Mouse (Mus musculus): ENCODE measurements around the gene Snx29. TPM values are rescaled to one million over a fixed set of nuclear protein-coding genes. Genes with fewer than 3 reads are reported as not detected.

Snx29 gene
- polyA plus RNA-seq, 1 experiment from 2014 or later: 15.3 TPM

GRCm38 (mm10) chr16:11457609-11458350, 135.1 kb downstream of the Snx29 start:
- H3K27ac ChIP-seq (ENCODE audit: low read depth, low read length): no peak overlapping the region
- peaks cover 6% of the 10 kb centered on the region; the same call in 1 of the 2 replicates for H3K36me3 ChIP-seq (ENCODE audit: control insufficient read depth, insufficient read depth, low read length)
- no peaks in the 10 kb centered on the region for H3K9me3 ChIP-seq (ENCODE audit: control insufficient read depth, low read length)
- H3K4me1 ChIP-seq (ENCODE audit: control insufficient read depth, insufficient read depth, low read depth, low read length): no peaks in the 10 kb centered on the region
- H3K4me2 ChIP-seq (ENCODE audit: low read length): no peak overlapping the region
- no peak for ATAC-seq
- no peak overlapping the region for H3K9ac ChIP-seq (ENCODE audit: low read depth, low read length)
- H3K27me3 ChIP-seq (replicated peaks; ENCODE audit: control insufficient read depth, insufficient read depth, low read length): no peaks in the 10 kb centered on the region
- H3K4me3 ChIP-seq (ENCODE audit: low read length): no peak overlapping the region
- 39% methylated on average over 2 of the region's 2 CpGs for WGBS

GRCm38 (mm10) chr16:11460210-11460609, 137.5 kb downstream of the Snx29 start:
- WGBS: 100% methylated on average over 1 of the region's 1 CpGs

GRCm38 (mm10) chr16:11461612-11462011, 138.9 kb downstream of the Snx29 start:
- Histone ChIP-seq H3K9ac (ENCODE audit: low read depth, low read length) (no peak overlapping the region), H3K36me3 (ENCODE audit: control insufficient read depth, insufficient read depth, low read length) (no peaks in the 10 kb centered on the region; the same call in 1 of the 2 replicates), H3K9me3 (ENCODE audit: control insufficient read depth, low read length) (no peaks in the 10 kb centered on the region), H3K27ac (ENCODE audit: low read depth, low read length) (no peak overlapping the region), H3K4me2 (ENCODE audit: low read length) (no peak overlapping the region), H3K4me3 (ENCODE audit: low read length) (no peak overlapping the region), H3K27me3 (replicated peaks; ENCODE audit: control insufficient read depth, insufficient read depth, low read length) (no peaks in the 10 kb centered on the region), H3K4me1 (ENCODE audit: control insufficient read depth, insufficient read depth, low read depth, low read length) (no peaks in the 10 kb centered on the region)
- no peak for ATAC-seq
- 79% methylated on average over 7 of the region's 7 CpGs for WGBS

More at GRCm38 (mm10) chr16:11460210-11460609, 137.5 kb downstream of the Snx29 start:
- no peaks in the 10 kb centered on the region for H3K27me3 ChIP-seq (replicated peaks; ENCODE audit: control insufficient read depth, insufficient read depth, low read length)
- no peaks in the 10 kb centered on the region for H3K4me1 ChIP-seq (ENCODE audit: control insufficient read depth, insufficient read depth, low read depth, low read length)
- no peak overlapping the region for H3K27ac ChIP-seq (ENCODE audit: low read depth, low read length)
- no peak overlapping the region for H3K4me2 ChIP-seq (ENCODE audit: low read length)
- no peaks in the 10 kb centered on the region; the same call in 1 of the 2 replicates for H3K36me3 ChIP-seq (ENCODE audit: control insufficient read depth, insufficient read depth, low read length)
- ATAC-seq: no peak
- no peak overlapping the region for H3K9ac ChIP-seq (ENCODE audit: low read depth, low read length)
- no peak overlapping the region for H3K4me3 ChIP-seq (ENCODE audit: low read length)
- no peaks in the 10 kb centered on the region for H3K9me3 ChIP-seq (ENCODE audit: control insufficient read depth, low read length)

GRCm38 (mm10) chr16:11468533-11469179, 145.9 kb downstream of the Snx29 start:
- H3K27me3 ChIP-seq (replicated peaks; ENCODE audit: control insufficient read depth, insufficient read depth, low read length): no peaks in the 10 kb centered on the region
- ATAC-seq: peak; percentile 56
- H3K4me2 ChIP-seq (ENCODE audit: low read length): no peak overlapping the region
- no peak overlapping the region for H3K27ac ChIP-seq (ENCODE audit: low read depth, low read length)
- H3K4me1 ChIP-seq (ENCODE audit: control insufficient read depth, insufficient read depth, low read depth, low read length): peaks cover 3% of the 10 kb centered on the region; the same call in 1 of the 2 replicates
- no peak overlapping the region for H3K9ac ChIP-seq (ENCODE audit: low read depth, low read length)
- H3K4me3 ChIP-seq (ENCODE audit: low read length): no peak overlapping the region
- no peaks in the 10 kb centered on the region for H3K9me3 ChIP-seq (ENCODE audit: control insufficient read depth, low read length)
- WGBS: 66% methylated on average over 15 of the region's 15 CpGs
- H3K36me3 ChIP-seq (ENCODE audit: control insufficient read depth, insufficient read depth, low read length): no peaks in the 10 kb centered on the region

GRCm38 (mm10) chr16:11469491-11469890, 146.8 kb downstream of the Snx29 start:
- Histone ChIP-seq H3K9ac (ENCODE audit: low read depth, low read length) (no peak overlapping the region), H3K4me3 (ENCODE audit: low read length) (no peak overlapping the region), H3K4me1 (ENCODE audit: control insufficient read depth, insufficient read depth, low read depth, low read length) (peaks cover 3% of the 10 kb centered on the region; the same call in 1 of the 2 replicates), H3K27ac (ENCODE audit: low read depth, low read length) (no peak overlapping the region), H3K4me2 (ENCODE audit: low read length) (no peak overlapping the region), H3K27me3 (replicated peaks; ENCODE audit: control insufficient read depth, insufficient read depth, low read length) (no peaks in the 10 kb centered on the region), H3K36me3 (ENCODE audit: control insufficient read depth, insufficient read depth, low read length) (no peaks in the 10 kb centered on the region), H3K9me3 (ENCODE audit: control insufficient read depth, low read length) (no peaks in the 10 kb centered on the region)
- 92% methylated on average over 3 of the region's 3 CpGs for WGBS
- no peak for ATAC-seq

GRCm38 (mm10) chr16:11471246-11471645, 148.5 kb downstream of the Snx29 start:
- H3K9ac ChIP-seq (ENCODE audit: low read depth, low read length): no peak overlapping the region
- no peak overlapping the region for H3K4me2 ChIP-seq (ENCODE audit: low read length)
- ATAC-seq: no peak
- H3K27me3 ChIP-seq (replicated peaks; ENCODE audit: control insufficient read depth, insufficient read depth, low read length): no peaks in the 10 kb centered on the region
- WGBS: 86% methylated on average over 2 of the region's 2 CpGs
- H3K36me3 ChIP-seq (ENCODE audit: control insufficient read depth, insufficient read depth, low read length): no peaks in the 10 kb centered on the region
- H3K4me1 ChIP-seq (ENCODE audit: control insufficient read depth, insufficient read depth, low read depth, low read length): peaks cover 3% of the 10 kb centered on the region; the same call in 1 of the 2 replicates
- H3K27ac ChIP-seq (ENCODE audit: low read depth, low read length): no peak overlapping the region
- no peaks in the 10 kb centered on the region for H3K9me3 ChIP-seq (ENCODE audit: control insufficient read depth, low read length)
- H3K4me3 ChIP-seq (ENCODE audit: low read length): no peak overlapping the region

GRCm38 (mm10) chr16:11472852-11473251, 150.1 kb downstream of the Snx29 start:
- Histone ChIP-seq H3K4me3 (ENCODE audit: low read length) (no peak overlapping the region), H3K9ac (ENCODE audit: low read depth, low read length) (no peak overlapping the region), H3K27me3 (replicated peaks; ENCODE audit: control insufficient read depth, insufficient read depth, low read length) (no peaks in the 10 kb centered on the region), H3K4me2 (ENCODE audit: low read length) (no peak overlapping the region), H3K36me3 (ENCODE audit: control insufficient read depth, insufficient read depth, low read length) (no peaks in the 10 kb centered on the region), H3K27ac (ENCODE audit: low read depth, low read length) (no peak overlapping the region), H3K9me3 (ENCODE audit: control insufficient read depth, low read length) (no peaks in the 10 kb centered on the region), H3K4me1 (ENCODE audit: control insufficient read depth, insufficient read depth, low read depth, low read length) (peaks cover 3% of the 10 kb centered on the region; the same call in 1 of the 2 replicates)
- ATAC-seq: peak; percentile 80
- 42% methylated on average over 4 of the region's 4 CpGs for WGBS

GRCm38 (mm10) chr16:11473474-11473873, 150.8 kb downstream of the Snx29 start:
- no peak for ATAC-seq
- no peak overlapping the region for H3K27ac ChIP-seq (ENCODE audit: low read depth, low read length)
- H3K9me3 ChIP-seq (ENCODE audit: control insufficient read depth, low read length): no peaks in the 10 kb centered on the region
- H3K4me1 ChIP-seq (ENCODE audit: control insufficient read depth, insufficient read depth, low read depth, low read length): peaks cover 3% of the 10 kb centered on the region; the same call in 1 of the 2 replicates
- no peak overlapping the region for H3K4me3 ChIP-seq (ENCODE audit: low read length)
- no peaks in the 10 kb centered on the region for H3K27me3 ChIP-seq (replicated peaks; ENCODE audit: control insufficient read depth, insufficient read depth, low read length)
- no peak overlapping the region for H3K9ac ChIP-seq (ENCODE audit: low read depth, low read length)
- H3K36me3 ChIP-seq (ENCODE audit: control insufficient read depth, insufficient read depth, low read length): no peaks in the 10 kb centered on the region
- H3K4me2 ChIP-seq (ENCODE audit: low read length): no peak overlapping the region
- WGBS: 74% methylated on average over 3 of the region's 3 CpGs

- Histone ChIP-seq H3K9ac (ENCODE audit: low read depth, low read length) (no peak overlapping the region), H3K27me3 (replicated peaks; ENCODE audit: control insufficient read depth, insufficient read depth, low read length) (no peaks in the 10 kb centered on the region), H3K27ac (ENCODE audit: low read depth, low read length) (no peak overlapping the region), H3K9me3 (ENCODE audit: control insufficient read depth, low read length) (no peaks in the 10 kb centered on the region), H3K4me1 (ENCODE audit: control insufficient read depth, insufficient read depth, low read depth, low read length) (peaks cover 3% of the 10 kb centered on the region; the same call in 1 of the 2 replicates), H3K4me2 (ENCODE audit: low read length) (no peak overlapping the region), H3K4me3 (ENCODE audit: low read length) (no peak overlapping the region), H3K36me3 (ENCODE audit: control insufficient read depth, insufficient read depth, low read length) (no peaks in the 10 kb centered on the region)
- no peak for ATAC-seq
- WGBS: 80% methylated on average over 6 of the region's 6 CpGs
Measured at GRCm38 (mm10) chr16:11473893-11474505, 151.3 kb downstream of the Snx29 start.

All from hindbrain, embryonic 16.5 days (tissue).